Mouse (Mus musculus): ENCODE results near the gene Dnaja2.

DNA sequence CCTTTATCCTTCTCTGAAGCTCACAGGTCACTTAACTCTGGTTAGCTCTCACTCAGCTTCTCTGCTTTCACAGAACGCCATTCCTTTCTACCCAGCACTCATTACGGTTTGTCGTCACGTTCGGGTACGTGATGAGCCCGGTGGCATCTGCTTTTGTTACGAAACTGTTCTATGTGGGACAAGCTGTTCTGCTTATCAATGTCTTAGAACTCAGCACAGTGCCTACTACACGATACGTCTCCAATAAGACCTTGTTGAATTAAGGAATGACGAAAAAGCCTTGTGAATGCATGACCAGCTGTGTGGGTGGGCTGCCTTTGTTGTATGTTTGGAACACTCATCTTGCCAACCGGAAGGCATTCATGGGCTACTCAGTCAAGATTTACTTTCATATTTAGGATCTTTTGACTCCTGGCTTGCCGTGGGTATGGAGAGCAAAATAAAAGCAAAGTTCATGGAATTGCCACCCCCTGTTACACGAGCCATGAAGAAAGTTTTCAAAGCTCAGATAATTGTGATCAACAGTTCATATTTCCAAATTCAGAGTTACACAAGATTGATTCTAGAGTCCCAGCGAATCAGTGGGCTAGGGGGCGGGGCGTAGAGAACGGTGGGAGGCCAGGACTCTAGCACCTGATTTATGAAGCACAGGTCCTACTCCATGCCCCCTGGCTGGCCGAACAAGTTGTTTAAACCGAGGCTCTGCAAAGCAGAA, 67.1 kb downstream of the Dnaja2 start:
- no peak for TF ChIP-seq EP300 (IDR thresholded peaks at IDR 0.05; ENCODE audit: insufficient read depth, low read depth, low read length)
- no peak for TF ChIP-seq CTCF (IDR thresholded peaks at IDR 0.05; ENCODE audit: low read depth, low read length)
- no peak for TF ChIP-seq POLR2A (IDR thresholded peaks at IDR 0.05; ENCODE audit: insufficient read depth, low read length)
